Mouse (Mus musculus): ENCODE measurements around the gene Ptprg.

- TF ChIP-seq CTCF (IDR thresholded peaks at IDR 0.05; ENCODE audit: low read depth) (peak; percentile 58; the same call in 1 of the 2 replicates), EP300 (IDR thresholded peaks at IDR 0.05; ENCODE audit: low read depth) (no peak)
Measured at GRCm38 (mm10) chr14:12151927-12152326, 598.6 kb downstream of the Ptprg start.
